In the genomic region with DNA sequence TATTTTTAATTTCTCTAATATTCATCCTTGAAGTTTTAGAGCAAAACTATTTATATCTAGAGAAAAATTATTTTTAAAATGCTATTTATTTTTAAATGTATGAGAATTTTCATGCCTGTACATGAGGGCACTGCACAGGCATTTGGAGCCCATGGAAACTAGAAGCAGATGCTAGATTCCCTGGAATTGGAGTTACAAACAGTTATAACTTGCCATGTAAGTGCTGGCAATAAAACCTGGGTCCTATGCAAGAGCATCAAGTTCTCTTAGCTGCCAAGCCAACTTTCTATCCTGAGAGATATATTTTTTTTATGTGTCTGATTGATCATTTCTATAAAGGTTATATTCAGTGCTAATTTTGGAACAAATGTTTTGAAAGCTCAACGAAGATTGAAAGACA, we compare ENCODE assay signal across 21 mouse cellular contexts.
DNase-seq lines count a peak whose midpoint lies in the region; ATAC-seq and TF ChIP-seq lines count a peak whose summit lies in the region.
"Had no signal": no experiment of that assay in that cellular context is flagged by ENCODE, and none has a peak within 500 bp of the region (broad histone marks: within the 10 kb centered on the region; RNA-seq: fewer than 3 reads in every experiment).

No protein-coding gene starts in this region.

- H3K27ac ChIP-seq in forebrain, embryonic 14.5 days (ENCODE audit: low read depth, low read length) = no peak overlapping the region
- H3K27ac ChIP-seq in forebrain, embryonic 12.5 days = no peak overlapping the region
- no peak overlapping the region for H3K27ac ChIP-seq in forebrain, embryonic 16.5 days (ENCODE audit: low read length)
- no peak overlapping the region for H3K27ac ChIP-seq in forebrain, embryonic 11.5 days (ENCODE audit: low read depth, low read length)
- H3K27ac ChIP-seq: embryonic facial prominence, embryonic 10.5 days; embryonic facial prominence, embryonic 12.5 days had no signal

- WGBS in forebrain, embryonic 14.5 days = 82% methylated on average over 1 of the region's 1 CpGs
- 93% methylated on average over 1 of the region's 1 CpGs for WGBS in forebrain, embryonic 12.5 days
- 77% methylated on average over 1 of the region's 1 CpGs for WGBS in forebrain, embryonic 16.5 days
- WGBS in forebrain, embryonic 11.5 days = 92% methylated on average over 1 of the region's 1 CpGs

- DNase-seq in forebrain, embryonic 14.5 days (ENCODE audit: low spot score) = peak; percentile 2
- no peak for DNase-seq in forebrain, embryonic 11.5 days (ENCODE audit: low spot score)
- peak; percentile 9 for DNase-seq in brain, embryonic 14.5 days (ENCODE audit: low read depth)
- DNase-seq in left cerebral cortex, adult 11 months (ENCODE audit: low spot score) = no peak
- DNase-seq: adrenal gland, adult 8-10 months; adrenal gland, postnatal 14 days; adrenal gland, postnatal 36 days; B cell, adult 2 months; cerebellum, adult 11-12 months; cerebellum, adult 2 months; cerebellum, adult 9-10 months; cerebellum, postnatal 25 days had no signal

- no peaks in the 10 kb centered on the region for H3K9me3 ChIP-seq in forebrain, embryonic 14.5 days (replicated peaks; ENCODE audit: control insufficient read depth, low read length)
- no peaks in the 10 kb centered on the region for H3K9me3 ChIP-seq in forebrain, embryonic 12.5 days
- H3K9me3 ChIP-seq in forebrain, embryonic 16.5 days (ENCODE audit: control insufficient read depth, low read length) = no peaks in the 10 kb centered on the region
- no peaks in the 10 kb centered on the region for H3K9me3 ChIP-seq in forebrain, embryonic 11.5 days (ENCODE audit: control insufficient read depth, low read length)
- H3K9me3 ChIP-seq: embryonic facial prominence, embryonic 10.5 days; embryonic facial prominence, embryonic 12.5 days; G1E had no signal

- H3K4me1 ChIP-seq in forebrain, embryonic 14.5 days (ENCODE audit: control insufficient read depth, insufficient read depth, low read length) = no peaks in the 10 kb centered on the region
- no peaks in the 10 kb centered on the region for H3K4me1 ChIP-seq in forebrain, embryonic 12.5 days
- no peaks in the 10 kb centered on the region for H3K4me1 ChIP-seq in forebrain, embryonic 16.5 days (replicated peaks; ENCODE audit: control insufficient read depth, insufficient read depth, low read length)
- H3K4me1 ChIP-seq in forebrain, embryonic 11.5 days (replicated peaks; ENCODE audit: control insufficient read depth, insufficient read depth, low read length) = no peaks in the 10 kb centered on the region
- H3K4me1 ChIP-seq: embryonic facial prominence, embryonic 10.5 days; embryonic facial prominence, embryonic 12.5 days had no signal

- no peak for ATAC-seq in forebrain, embryonic 14.5 days
- no peak for ATAC-seq in forebrain, embryonic 12.5 days (ENCODE audit: low FRiP score)
- peak; percentile 71 for ATAC-seq in forebrain, embryonic 16.5 days
- ATAC-seq in forebrain, embryonic 11.5 days (replicated peaks; ENCODE audit: low FRiP score) = no peak
- ATAC-seq: activated CD4-positive, CD25-positive, alpha-beta regulatory T cell, adult 4 months; CD4-positive, CD25-positive, alpha-beta regulatory T cell, adult 4 months; Patski had no signal

- no peak overlapping the region for H3K4me2 ChIP-seq in forebrain, embryonic 14.5 days (ENCODE audit: low read length)
- H3K4me2 ChIP-seq in forebrain, embryonic 12.5 days = no peak overlapping the region
- no peak overlapping the region for H3K4me2 ChIP-seq in forebrain, embryonic 16.5 days (ENCODE audit: low read length)
- no peak overlapping the region for H3K4me2 ChIP-seq in forebrain, embryonic 11.5 days (ENCODE audit: low read depth, low read length, severe bottlenecking)
- H3K4me2 ChIP-seq: embryonic facial prominence, embryonic 12.5 days had no signal

- no peak overlapping the region for H3K4me3 ChIP-seq in forebrain, embryonic 14.5 days (ENCODE audit: low read depth, low read length)
- no peak overlapping the region for H3K4me3 ChIP-seq in forebrain, embryonic 12.5 days (replicated peaks)
- H3K4me3 ChIP-seq in forebrain, embryonic 16.5 days (replicated peaks; ENCODE audit: low read length) = no peak overlapping the region
- H3K4me3 ChIP-seq in forebrain, embryonic 11.5 days (ENCODE audit: low read depth, low read length) = no peak overlapping the region
- H3K4me3 ChIP-seq: embryonic facial prominence, embryonic 10.5 days; embryonic facial prominence, embryonic 12.5 days had no signal

- TF ChIP-seq CTCF in brain, embryonic 14.5 days (IDR thresholded peaks at IDR 0.05; ENCODE audit: borderline replicate concordance, extremely low read depth, insufficient read depth, insufficient read length) = no peak

- H3K9ac ChIP-seq in forebrain, embryonic 14.5 days (ENCODE audit: low read length) = no peak overlapping the region
- no peak overlapping the region for H3K9ac ChIP-seq in forebrain, embryonic 12.5 days
- H3K9ac ChIP-seq in forebrain, embryonic 16.5 days (replicated peaks; ENCODE audit: low read depth, low read length) = no peak overlapping the region
- no peak overlapping the region for H3K9ac ChIP-seq in forebrain, embryonic 11.5 days (ENCODE audit: low read length)
- H3K9ac ChIP-seq: embryonic facial prominence, embryonic 12.5 days had no signal

- H3K36me3 ChIP-seq in forebrain, embryonic 14.5 days (ENCODE audit: control insufficient read depth, insufficient read depth, low read length) = no peaks in the 10 kb centered on the region
- no peaks in the 10 kb centered on the region for H3K36me3 ChIP-seq in forebrain, embryonic 12.5 days (replicated peaks)
- no peaks in the 10 kb centered on the region for H3K36me3 ChIP-seq in forebrain, embryonic 16.5 days (ENCODE audit: control insufficient read depth, insufficient read depth)
- no peaks in the 10 kb centered on the region for H3K36me3 ChIP-seq in forebrain, embryonic 11.5 days (ENCODE audit: control insufficient read depth, insufficient read depth, low read length)
- H3K36me3 ChIP-seq: embryonic facial prominence, embryonic 10.5 days; embryonic facial prominence, embryonic 12.5 days; G1E had no signal

- no peak for TF ChIP-seq POLR2A in brain, embryonic 14.5 days (IDR thresholded peaks at IDR 0.05; ENCODE audit: borderline replicate concordance, extremely low read depth, insufficient read depth, insufficient read length, poor library complexity, severe bottlenecking)

- no peaks in the 10 kb centered on the region for H3K27me3 ChIP-seq in forebrain, embryonic 14.5 days (replicated peaks; ENCODE audit: control insufficient read depth, insufficient read depth, low read length)
- no peaks in the 10 kb centered on the region for H3K27me3 ChIP-seq in forebrain, embryonic 12.5 days
- no peaks in the 10 kb centered on the region for H3K27me3 ChIP-seq in forebrain, embryonic 16.5 days (replicated peaks; ENCODE audit: control insufficient read depth, insufficient read depth, low read length)
- H3K27me3 ChIP-seq in forebrain, embryonic 11.5 days (ENCODE audit: control insufficient read depth, insufficient read depth, low read length) = no peaks in the 10 kb centered on the region
- H3K27me3 ChIP-seq: CH12.LX; embryonic facial prominence, embryonic 12.5 days; Patski had no signal

Comparison
In these comparisons a context has a peak if more than half of its experiments do, and no peak if none do; other contexts are left out.
1. DNase-seq: peak in forebrain, embryonic 14.5 days (single experiment) and brain, embryonic 14.5 days (single experiment); none in forebrain, embryonic 11.5 days (single experiment) and left cerebral cortex, adult 11 months (single experiment).